Mouse (Mus musculus) urinary bladder, postnatal 10 days (tissue): ENCODE results near the gene Ap2m1.

Experiments
- DNase-seq: peaks from one replicate; pipeline ENCODE4 v3.0.0; 2022; ENCODE audit warnings: low spot score

Ap2m1 gene

DNA sequence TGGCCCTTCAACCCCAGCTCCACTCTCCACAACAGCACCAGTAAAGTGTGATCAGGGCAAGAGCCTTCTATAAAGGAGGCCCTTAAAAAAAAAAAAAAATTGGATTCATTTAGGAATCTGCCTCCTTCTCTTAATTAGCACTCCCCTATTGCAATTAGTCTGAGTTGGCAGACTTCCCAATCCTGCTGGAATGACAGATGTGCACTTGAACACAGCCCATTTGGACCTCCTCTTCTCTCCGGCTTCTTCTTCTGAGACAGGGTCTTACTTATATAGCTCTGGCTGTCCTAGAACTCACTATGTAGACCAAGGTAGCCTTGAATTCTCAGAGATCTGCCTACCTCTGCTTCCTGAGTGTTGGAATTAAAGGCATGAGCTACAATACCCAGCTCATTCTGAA, 5.9 kb upstream of the Ap2m1 start:
- DNase-seq: no peak

DNA sequence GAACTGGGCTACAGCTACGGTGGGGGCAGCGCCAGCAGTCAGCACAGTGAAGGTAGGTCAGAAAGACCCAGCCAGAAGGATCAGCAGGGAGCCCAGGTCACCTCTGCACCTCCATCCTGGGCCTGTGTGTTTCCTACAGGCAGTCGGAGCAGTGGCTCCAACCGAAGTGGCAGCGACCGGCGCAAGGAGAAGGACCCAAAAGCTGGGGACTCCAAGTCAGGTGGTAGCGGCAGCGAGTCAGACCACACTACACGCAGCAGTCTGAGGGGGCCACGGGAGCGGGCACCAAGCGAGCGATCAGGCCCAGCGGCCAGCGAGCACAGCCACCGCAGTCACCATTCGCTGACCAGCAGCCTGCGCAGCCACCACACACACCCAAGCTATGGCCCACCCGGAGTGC, 4.3 kb upstream of the Ap2m1 start:
- no peak for DNase-seq

DNA sequence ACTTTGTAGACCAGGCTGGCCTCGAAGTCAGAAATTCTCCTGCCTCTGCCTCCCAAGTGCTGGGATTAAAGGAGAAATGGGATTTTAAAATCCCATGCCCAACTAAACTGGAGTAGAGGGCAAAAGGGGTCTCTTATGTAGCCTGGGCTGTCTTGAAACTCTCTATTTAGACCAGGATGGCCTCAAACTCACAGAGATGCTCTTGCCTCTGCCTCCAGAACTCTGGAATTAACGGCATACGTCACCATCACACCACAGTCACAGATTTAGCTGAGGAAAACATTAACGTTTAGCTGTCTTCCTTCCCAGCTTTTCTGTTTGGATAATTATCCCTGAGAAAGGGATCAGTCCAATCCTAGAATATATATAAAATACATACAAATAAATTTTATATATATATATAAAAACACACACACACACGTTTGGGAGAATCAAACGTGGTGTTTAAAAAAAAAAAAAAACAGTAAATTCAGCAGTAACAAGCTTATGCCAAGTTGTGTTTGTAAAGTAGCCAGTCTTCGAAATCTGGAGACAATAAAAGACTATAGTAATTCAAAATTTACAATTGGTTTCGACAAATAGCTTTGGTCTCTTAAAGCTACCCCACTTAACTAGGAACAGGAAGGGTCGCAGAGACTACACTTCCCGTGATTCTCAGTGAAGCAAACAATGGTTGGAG, 522 bp upstream of the Ap2m1 start:
- no peak for DNase-seq

DNA sequence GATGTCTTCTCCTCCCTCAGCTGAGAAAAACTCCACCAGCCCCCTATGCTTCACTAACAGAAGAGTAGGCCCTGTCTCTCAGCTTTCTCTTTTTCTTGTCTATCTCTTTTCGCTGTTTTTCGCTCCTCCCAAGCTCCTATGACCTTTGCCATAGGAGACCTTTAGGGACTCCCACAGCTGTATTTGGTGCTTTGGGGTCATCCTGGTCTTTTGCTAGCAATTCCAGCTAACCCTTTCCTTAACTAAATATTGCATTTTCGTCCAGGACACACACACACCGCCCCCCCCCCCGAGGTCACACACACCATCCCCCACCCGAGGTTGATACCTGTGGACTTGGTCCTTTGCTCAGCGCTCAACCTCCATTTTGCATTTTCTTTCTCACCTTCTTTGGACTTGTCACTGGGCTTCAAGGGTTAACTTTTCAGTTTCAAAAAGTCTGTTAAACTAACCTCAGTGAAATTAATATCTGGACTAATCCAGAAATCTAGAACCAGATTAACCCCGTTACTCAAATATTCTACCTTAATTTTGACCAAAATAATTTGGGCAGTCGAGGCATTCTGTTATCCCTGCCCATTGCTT, 895 bp downstream of the Ap2m1 start:
- DNase-seq: no peak

DNA sequence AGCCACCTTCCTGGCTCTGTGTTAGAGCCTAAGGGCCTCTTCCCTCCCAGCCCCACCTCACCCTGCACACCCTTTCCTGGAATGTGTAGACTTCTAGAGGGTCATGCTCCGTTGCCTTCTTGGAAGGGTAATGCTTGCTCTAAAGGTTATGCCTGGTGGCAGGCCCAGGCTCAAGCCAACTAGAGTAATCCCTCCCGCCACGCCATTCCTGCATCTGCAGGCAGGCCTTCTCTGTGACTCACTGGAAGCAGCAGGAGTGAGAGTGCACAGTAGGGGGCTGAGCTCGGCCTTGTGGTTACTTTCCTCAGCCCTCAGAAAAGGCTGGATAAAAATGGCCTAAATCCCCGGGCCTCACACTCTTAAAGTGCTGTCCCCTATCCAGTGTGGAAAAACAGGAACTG, 1.8 kb downstream of the Ap2m1 start:
- DNase-seq: no peak

DNA sequence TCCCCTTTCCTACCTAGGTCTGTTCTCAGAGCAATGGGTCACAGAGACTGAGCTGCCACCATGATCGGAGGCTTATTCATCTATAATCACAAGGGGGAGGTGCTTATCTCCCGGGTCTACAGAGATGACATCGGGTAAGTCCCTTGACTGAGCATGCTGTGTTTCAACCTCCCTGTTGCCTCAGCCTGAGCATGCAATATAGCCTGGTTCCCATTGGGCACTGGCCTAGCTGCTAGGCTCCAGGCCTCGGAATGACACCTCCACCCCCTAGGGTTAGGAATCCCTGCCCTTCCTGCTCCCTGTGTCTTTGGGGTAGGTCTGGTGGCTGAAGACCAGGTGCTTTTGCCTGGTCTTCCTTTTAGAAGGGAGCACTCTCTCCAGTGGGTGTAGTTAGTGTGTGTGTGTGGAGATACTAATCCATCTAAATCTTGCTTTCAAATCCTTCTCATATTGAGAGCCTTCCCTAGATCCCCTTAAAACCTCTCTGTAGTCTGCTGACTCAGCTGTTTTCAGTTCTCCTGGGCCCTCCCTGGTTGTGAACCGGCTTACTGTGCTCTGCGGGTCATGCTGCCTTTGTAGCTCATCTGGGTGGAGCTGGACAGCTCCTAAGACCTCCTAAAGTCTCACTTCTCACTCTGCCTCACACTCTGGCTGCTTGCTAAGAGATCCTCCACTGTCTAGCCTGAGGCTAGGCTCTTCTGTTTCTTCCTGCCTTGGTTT, 2.5 kb downstream of the Ap2m1 start:
- DNase-seq: no peak

DNA sequence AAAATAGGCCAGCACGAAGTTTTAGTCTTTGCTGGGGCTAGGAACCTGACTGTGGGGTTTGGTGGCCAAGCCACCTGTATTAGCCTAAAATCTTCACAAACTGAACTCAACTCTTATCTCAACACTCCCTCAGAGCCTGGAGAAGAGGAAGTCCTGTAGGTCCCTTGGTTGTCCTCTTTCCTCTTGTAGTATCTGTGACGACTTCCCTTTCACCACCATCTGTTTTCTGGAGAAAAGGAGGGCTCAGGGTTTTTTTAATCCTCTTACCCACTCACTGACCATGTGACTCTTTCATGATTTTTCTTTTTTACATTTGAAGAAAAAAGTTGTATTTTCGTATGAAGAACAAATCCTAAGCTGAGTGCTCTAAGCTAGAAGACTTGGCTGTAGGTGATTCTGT, 4.4 kb downstream of the Ap2m1 start:
- DNase-seq: no peak

DNA sequence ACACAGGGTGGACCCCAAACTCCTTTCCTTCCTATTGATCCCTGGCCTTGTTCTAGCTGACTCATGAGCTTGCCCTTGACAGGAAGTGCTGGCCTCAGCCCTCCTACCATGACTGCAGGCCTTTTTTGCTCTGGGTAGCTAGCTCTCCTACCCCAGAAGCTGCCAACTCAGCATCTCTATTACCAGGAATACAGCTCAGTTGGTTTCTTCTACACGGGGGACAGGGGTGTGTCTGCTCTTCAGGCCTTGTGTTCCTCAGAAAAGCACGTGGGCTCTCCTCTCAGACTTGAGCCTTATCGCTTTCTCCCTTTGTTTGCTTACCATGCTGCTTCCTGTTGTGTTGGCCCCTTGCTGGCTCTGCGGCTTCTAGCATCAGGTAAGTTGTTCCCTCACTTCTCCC, 5.2 kb downstream of the Ap2m1 start:
- DNase-seq: no peak

DNA sequence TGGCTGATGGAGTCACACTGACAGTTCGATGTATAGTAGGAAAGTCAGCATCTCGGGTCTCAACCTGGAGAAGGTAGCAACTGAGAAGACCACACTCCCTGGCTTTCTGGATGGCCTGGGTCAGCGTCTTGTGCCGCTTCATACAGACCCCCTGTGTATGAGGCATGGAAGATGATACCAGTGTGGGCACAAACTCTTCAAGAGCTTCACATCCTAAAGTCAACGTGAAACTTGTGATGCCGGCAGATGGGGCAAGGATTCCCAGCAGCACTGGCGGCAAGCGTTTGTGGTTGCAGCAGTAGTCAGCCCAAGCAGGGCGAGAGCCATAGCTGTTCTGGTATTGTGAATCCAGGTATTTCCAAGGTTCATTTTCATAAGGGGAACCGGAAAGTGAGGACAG, 10.4 kb downstream of the Ap2m1 start:
- no peak for DNase-seq

DNA sequence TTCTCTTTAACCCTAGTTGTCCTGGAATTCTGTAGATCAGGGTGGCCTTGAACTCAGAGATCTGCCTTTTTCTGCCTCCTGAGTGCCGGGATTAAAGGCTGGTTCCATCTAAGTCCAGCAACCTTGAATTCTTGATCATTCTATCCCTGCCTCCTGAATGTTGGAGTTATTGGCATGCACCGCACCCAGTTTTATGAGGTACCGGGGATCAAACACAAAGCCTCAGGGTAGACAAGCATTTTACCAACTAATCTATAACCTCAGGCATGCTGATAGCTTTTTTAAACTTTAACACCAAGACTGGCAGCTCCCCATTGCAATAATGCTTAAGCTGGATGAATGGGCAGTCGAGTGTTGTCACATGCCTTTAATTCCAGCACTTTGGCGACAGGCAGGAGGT, 12.1 kb downstream of the Ap2m1 start:
- DNase-seq: no peak

DNA sequence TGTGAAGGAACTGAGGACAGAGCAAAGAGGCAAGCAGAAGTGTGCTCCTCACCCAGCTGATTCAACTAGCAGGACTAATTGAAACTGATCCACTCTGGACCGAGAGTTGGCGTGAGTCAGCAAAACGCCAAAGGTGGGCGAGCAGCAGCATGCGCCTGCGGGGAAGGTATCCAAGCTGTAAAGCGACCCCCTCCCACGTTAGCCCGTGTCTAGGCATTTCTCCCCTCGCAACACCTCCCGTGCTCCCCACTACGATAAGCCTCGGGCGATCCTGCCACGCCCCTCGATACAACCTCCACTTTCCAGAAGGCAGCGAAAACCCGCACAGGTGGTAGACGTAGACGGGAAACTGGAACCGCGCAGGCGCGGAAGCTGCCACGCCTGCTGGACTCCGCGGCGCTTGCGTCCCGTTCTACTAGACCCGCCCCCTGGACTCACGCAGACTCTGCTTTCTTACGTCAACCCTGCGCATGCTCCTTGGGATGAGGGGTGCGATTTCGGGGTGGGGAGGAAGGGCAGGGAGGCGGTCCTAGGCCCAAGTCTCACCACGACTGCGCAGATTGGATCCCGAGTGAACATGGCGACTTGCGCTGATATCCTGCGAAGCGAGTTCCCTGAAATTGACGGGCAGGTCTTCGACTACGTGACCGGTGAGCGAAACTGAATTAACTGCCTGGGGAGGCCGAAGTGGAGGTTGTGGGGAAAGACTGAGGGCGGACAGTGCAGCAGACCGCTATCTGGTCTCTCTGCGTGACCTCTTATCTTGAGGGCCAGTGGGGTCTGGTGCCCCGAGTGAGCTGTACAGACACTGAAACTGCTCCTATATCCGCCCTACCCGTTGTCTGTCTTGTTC, 13.0 kb downstream of the Ap2m1 start, which contains the start of gene Abcf3:
Gene Abcf3, plus strand, starts transcription at position 482 of the 853 bp plus-strand sequence.
- peak; percentile 91 for DNase-seq

DNA sequence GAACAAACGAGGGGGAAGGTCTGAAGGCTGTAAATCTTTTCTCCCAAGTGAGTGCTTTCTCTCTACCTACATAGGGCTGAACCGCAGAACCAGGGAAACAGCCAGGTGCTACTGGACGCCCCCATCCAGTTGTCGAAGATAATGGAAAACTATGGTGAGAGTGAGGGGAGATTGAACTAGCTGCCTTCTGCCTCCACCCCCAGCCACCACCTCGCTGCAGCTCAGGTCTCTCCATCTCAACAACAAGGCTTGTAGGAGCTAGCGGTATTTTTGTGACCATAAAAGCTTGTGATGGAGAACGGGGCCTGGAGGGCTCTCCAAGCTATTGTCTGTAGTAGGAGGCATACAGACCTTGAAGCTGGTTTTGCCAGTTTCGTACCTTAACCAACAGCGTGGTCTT, 13.9 kb downstream of the Ap2m1 start:
- DNase-seq: no peak

DNA sequence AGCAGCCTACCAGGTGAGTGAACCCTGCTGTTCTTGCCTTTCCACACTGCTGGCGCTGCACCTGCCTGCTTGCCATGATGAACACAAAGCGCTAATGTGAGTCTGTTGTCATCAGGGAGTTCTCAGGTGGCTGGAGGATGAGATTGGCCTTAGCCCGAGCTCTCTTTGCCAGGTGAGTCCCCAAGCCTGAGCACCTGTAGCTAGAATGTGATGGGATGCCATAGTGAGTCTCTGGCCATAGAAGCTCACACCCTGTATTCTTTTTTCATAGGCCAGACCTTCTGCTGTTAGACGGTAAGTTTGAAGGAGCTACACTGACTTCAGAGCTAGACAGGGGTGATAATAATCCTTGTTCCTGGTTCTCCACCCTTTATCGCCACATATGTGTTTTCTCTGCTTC, 16.4 kb downstream of the Ap2m1 start:
- DNase-seq: no peak

DNA sequence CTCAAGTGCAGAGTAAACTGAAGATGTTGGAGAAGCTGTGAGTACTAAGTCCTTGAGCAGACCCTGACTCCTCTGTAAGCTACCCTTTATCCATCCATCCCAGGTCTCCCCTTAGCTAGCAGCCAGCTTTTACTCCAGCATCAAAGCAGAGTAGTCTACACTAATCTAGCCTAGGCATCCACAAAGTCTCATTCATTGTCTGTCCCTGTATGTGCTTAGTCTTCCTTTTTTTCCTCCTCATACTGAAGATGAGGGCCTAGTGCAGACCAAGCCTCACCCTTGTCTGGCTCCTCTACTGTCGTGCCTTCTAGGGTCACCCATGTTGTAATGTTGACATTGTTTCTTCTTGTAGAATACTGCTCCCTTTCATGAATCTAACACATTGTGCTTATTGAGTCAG, 17.3 kb downstream of the Ap2m1 start:
- no peak for DNase-seq

DNA sequence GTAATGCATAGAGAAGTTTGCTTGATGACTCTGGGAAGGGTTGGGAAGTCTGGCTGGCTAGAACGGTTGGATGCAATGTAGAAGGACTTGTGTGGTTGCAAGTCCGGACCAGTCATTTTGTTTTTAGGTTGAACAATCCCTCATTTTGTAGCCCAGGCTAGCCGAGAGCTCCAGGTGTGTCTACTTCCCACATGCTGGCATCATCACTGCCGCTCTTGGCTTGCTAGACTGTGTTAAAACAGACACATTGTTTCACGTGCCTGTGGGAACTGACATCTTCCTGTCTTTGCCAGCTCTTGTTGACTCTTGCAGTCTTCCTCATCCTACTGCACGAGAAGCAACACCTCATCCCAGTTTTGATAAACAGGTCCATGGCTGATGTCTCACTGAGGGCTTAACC, 19.7 kb downstream of the Ap2m1 start:
- DNase-seq: no peak

DNA sequence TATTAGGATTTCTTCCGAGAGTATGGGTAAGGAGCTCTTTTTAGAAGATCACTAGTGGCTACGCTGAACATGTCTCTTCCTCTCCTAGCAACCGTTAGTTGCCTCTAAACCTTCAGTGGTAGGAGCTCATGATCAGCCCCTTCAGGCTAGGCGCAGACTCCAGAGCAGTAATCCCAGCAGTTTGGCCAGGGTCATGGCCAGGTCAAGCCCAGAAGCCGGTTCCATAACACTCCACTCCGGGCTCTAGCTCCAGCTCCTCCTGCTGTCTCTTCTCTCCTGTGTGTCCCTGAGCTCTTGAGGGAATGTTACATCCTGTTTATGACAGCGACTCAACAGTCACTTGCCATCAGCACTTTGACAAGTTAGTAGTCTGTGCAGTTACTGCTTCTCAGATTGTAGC, 22.1 kb downstream of the Ap2m1 start:
- DNase-seq: no peak

DNA sequence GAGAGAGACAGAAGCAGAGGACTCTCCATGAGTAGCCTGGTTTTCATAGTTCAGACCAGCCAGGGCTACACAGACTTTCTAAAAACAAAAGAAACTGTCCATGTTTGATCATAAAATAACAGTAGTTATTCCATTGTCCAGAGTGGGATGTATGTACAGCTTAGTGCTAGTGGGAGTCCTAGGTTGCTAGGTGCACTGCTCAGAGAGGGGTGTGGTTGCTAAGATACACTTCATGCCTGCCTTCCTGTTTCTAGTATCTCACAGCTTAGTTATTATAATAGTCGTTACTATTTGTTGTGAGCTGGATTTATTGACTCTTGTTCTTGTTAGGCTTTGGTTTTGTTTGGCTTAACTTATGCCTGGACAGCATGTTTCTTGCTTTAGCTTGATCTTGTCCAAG, 29.8 kb downstream of the Ap2m1 start:
- DNase-seq: no peak

DNA sequence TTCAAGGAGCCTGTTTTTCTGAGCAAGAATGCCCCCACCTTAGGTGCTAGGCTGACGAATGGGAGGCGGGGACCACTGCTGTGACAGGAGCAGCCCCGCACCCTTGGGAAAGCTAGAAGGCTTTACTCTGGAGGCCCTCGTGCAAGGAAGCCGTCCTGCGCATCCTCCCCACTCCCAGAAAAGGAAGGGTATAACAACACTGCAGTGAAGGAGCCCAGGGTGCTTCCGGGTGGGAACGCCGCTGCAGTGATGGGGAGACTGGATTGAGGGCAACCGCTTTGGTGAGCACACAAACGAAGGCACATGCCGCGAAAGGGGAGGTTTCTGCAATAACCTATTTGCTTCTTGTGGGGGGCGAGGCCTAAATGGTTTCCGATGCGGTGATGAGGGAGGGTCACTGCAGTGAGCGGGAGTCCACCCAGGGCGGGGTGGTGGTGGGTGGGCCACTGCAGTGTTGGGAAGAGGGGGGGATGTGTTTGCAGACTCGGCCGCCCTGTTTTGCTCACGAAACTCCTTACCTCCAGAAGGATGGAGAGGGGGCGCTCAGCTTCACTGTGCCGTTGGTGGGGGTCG, 54.2 kb downstream of the Ap2m1 start, which contains the start of gene Vwa5b2:
Gene Vwa5b2, plus strand, starts transcription at position 106 of the 573 bp plus-strand sequence.
- no peak for DNase-seq

DNA sequence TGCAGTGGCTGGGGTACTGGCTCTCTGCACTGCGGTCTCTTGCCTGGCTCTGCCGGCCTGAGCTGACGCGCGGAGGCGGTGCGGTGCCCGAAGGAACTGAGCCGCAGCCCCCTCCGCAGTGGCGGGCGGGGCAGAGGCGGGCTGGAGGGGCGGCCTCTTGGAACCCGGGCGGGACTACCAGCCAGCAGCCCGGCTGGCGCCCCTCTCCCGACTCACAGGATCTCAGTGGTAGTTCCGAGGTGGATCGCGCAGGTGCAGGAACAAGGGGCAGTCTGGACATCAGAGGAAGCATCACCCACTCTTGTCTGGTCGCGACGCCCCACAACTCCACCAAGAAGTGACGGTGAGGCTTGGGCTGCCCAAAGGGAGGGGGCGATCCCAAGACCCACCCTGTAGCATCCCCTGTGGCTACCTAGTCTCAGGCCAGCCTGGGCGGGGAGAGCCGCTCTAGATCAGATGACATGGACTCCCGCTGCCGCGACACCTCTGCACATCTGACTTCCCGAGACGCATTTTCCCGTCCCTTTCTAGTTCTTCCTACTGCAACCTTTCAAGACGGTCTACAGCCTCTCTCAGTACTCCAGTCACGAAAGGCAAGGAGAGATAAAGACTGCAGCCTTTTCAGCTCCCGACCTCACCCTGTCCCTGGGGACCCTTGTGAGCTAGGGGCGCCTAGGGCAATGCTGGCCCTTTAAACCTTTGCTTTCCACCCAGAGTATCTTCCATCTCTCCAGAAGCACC, 54.8 kb downstream of the Ap2m1 start:
- DNase-seq: no peak

DNA sequence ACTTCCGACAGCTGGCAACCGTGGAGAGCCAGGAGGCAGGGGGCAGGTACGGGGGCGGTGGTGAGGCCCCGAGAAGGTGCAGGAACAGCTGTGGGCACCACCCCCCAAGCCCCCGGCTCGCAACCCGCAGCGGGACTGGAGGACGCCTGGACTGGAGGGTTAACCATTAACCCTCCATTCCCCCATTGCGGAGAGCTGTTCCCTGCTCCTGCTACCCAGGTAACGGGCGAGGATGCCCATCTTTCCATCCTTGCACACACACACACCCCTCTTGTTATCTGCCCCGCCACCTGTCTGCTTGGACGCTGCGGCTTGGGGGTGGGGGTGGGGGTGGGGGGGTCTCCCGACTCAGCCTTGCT, 55.4 kb downstream of the Ap2m1 start:
- no peak for DNase-seq

DNA sequence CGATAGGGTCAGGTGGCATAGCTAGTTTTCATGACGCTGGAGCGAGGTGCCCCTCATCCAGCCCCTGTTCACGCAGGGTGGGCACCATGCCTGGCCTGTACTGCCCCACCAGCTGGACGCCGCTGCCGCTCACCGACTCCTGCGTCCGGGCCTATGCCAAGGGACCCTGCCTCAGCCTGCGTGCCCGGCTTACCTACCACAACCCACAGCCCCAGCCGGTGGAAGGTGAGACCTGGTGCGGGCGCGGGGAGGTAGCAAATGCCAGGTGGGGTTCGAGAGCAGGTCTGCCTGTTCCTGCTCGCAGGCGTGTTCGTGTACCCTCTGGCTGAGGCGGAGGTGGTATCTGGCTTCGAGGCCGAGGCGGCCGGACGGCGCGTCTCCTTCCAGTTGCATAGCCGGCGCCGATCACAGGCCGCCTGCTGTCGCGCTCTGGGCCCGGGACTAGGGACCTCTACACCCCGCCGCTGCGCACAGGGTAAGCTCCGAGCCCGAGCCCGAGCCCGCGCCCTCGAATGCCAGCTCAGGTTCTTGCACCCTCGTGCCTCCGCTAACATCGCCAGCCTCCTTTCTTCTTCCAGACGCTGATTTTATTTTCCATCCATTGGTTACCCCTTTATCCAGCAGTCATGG, 55.9 kb downstream of the Ap2m1 start:
- no peak for DNase-seq
